Mouse (Mus musculus) spleen, postnatal 14 days (tissue): ENCODE measurements around the gene Crlf1.

Source experiments
- DNase-seq, 2 experiments: peaks; one replicate each; pipeline ENCODE4 v3.0.0; 2021 to 2022; ENCODE audit warnings: low spot score in 2 of 2

Gene Crlf1

DNA sequence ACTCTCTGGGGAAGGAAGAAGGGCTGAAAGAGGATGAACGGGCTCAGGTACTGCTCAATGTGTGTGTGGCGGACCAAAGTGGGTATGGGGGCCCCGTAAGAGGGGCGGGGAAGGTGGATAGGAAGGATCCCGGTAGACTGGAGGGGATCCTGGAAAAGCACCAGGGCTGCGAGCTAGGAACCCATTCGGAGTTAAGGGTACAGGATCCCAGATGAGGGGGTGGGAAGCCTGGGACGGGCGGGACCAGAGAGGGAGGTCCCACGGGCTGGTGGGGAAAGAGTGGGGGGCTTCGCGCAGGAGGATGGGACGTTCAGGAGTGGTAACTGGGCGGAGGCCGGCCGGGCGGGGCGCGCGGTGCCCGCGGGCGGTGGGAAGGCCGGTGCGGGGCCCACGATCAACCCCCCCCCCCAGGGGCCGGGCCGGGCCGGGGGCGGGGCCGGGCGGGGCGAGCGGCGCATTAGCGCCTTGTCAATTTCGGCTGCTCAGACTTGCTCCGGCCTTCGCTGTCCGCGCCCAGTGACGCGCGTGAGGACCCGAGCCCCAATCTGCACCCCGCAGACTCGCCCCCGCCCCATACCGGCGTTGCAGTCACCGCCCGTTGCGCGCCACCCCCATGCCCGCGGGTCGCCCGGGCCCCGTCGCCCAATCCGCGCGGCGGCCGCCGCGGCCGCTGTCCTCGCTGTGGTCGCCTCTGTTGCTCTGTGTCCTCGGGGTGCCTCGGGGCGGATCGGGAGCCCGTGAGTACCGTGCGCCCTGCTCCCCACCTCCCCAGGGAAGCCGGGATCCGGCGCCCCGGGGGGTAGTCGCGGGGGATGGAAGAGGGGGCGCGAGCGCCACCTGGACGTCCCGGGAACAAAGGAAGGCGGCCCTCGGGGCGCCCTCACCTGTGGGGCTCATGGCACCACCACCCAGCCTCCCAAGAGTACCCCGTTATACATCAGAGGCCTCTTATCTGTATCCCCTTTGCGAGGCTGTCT is at the start of gene Crlf1:
Gene Crlf1, plus strand, starts transcription at position 495 of the 977 bp plus-strand sequence.
- DNase-seq, result no peak

DNA sequence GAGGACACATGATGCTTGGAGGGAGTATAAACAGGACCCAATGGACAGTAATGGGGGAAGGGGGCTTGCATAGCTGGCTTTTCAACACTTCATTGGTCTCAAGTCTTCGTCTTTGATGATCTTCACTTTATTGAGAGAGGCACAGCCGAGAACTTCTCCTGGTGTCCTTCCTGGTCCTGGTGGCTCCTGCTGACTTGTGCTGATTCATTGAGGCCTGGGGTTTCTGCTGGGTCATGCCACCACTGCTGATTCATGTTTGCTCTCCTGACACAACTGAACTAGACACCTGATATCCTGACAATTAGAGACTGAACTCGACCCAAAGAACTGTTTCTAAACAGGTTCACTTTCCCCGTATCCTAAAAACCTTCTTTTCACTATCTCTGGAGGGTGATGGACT is 49.6 kb upstream of the Crlf1 start:
- no peak for DNase-seq

DNA sequence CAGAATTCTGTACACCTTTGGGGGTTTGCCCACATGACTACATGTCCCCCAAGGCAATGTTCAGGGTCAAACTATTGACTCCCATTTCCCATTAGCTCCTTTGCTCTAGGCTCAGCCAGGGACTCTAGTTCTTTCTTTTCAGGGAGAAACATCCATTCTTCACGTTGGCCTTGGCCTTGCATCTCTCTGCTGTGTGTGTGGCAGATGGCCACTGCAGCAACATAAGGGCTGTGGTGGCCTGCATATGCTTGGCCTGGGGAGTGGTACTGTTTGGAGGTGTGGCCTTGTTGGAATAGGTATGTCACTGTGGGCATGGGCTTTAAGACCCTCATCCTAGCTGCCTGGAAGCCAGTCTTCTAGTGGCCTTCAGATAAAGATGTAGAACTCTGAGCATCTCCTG is 47.0 kb upstream of the Crlf1 start:
- no peak for DNase-seq

DNA sequence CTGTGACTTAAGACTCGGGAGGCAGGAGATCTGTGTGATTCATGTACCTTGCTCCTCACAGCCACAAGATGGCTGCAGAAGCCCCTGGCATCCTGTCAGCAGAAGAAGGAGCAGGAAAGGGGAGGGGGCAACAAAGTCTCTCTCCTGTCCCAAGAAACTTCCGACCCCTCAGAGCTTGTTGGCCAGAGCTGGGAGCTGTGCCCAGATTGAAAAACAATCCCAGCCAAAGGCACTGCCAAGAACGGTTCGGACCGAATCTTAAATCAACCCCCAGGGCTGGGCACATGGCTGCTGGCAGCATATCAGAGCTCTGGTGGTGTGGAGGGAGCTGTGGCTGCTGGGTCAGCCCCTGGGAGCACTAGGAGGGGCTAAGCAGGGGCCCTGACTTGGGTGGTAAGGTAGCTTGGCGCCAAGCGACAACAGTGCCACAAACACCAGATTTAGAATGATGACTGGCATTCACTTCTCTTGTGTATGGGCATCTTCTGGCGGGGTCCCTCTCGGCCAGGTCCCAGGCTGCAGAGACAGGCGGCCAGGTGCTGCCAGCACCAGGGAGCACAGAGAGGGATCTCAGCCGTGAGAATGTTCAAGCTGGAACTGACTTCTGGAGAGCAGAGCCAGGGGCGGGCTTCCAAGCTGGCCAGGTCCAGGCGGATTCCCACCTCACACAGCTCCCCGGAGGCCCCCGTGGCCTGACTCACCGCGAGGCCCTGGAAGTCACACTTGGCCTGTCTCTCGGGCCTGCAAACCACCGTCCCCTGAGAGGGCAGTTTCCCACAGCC is 45.1 kb upstream of the Crlf1 start:
- DNase-seq, result no peak

DNA sequence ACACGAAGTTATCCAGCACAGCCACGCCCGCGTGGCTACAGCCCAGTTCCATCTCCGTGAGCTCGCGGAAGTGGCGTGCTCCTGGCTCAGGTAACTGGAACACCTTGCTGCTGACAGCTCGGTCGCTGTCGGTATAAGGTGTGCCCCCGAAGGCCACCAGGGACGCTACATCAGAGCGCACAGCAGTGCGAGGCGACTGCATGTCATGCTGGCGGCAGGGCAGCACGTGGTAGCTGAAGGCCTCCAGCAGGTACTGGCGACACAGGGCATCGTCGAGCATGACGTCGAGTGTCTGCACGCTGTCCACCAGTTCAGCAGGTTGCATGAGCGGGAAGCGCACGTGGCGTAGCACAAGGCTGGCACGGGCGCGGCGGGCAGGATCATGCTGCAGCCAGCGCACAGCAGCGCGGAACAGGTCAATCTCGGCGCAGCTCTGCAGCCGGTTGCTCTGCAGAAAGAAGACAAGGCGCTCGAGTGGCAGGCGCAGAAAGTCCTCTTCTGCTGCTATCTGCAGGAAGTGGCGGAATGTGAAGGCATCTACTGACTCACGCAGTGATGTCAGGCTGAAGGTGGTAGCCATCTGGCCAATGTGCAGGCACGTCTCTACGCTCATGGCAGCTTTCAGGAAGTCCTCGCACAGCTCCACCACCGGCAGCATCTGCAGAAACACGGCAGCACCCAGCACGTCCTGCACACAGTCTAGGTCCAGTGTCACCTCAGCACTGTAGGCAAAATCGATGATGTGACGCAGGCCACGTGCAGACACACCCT is 40.6 kb upstream of the Crlf1 start:
- no peak for DNase-seq

DNA sequence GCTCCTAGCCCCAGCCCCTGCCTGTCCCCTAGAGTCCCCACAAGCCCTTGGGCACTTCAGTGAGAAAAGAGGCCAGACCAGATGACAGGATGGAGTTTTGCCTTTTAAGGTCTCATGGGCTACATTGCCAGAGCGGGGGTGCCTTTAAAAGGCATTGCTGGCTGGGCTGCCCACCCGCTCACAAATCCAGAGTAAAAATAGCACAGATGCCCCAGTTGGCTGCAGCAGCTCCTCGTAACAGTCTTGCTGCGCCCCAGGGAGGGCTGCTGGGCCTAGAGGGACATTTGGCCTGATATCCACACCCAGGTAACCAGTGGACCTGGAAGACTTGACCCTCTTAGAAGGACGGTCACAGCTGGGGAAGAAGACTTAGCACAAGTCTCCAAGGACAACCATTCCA is 39.1 kb upstream of the Crlf1 start:
- no peak for DNase-seq

DNA sequence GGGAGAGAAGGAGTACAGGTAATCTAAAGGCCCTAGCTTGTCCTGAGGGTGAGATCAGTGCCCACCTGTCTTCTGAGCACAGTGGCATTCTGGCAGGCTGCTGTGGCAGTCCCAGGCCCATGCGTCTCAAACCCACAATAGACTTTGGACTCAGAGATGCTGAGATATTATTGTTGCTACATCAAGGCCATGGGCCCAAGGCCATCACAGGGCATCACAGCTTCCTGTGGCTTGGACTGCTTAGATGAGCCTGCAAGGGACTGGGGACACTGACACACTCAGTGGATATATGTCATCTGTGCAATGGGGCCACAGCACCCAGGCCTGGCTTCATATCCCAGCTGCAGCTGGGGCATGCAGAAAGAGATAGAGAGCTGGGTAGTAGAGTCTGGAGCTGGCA is 36.0 kb upstream of the Crlf1 start:
- no peak for DNase-seq

DNA sequence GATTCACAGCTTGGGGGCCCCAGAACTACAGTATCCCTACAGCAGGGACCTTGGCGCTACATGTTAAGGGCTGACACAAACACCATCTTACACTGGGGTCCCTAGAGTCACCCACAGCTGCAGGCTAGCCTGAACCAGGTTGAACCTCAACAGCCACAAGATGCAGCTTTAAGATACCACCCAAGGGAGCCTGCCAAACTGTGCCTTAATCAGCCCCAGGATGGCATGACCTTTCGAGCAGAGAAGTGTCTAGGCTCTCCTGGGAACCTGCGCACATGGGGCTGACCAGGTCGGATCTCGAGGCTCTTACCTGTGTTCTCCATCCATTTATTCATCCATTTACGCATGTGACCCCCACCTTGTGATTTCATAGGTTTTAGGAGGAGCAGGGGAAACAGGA is 35.1 kb upstream of the Crlf1 start:
- DNase-seq, result no peak

DNA sequence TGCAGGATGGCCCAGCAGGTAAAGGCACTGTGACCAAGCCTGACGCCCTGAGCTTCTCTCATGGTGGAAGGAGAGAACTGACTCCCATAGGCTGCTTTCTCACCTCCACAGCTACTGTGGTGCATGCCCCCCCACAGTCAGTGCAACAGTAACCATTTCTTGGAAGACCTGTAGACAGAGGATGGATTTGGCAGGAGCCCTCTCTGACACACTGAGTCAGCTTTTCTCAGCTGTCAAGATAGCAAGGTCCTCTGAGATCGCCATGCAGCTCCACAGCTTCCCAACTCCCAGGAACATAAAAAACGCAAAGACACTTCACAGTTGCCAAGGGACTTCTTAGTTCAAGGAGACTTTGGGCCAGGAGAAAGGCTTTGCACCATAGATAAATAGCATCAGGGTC is 34.5 kb upstream of the Crlf1 start:
- DNase-seq, result no peak

DNA sequence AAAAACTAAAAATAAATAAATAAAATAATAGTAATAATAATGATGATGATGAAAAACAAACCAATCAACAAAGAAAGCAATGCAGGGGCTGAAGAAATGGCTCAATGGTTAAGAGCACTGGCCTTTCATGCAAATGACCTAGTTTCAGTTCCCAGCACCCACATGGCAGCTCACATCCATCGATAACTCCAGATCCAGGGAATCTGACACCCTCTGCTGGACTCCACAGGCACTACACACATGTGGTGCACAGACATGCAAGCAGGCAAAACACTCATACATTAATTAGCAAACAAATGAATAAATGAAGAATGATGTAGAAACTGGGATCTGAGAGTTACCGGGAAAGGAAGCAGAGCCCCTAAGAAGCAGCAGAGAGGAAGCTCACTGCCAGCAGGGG is 33.3 kb upstream of the Crlf1 start:
- DNase-seq, result no peak

DNA sequence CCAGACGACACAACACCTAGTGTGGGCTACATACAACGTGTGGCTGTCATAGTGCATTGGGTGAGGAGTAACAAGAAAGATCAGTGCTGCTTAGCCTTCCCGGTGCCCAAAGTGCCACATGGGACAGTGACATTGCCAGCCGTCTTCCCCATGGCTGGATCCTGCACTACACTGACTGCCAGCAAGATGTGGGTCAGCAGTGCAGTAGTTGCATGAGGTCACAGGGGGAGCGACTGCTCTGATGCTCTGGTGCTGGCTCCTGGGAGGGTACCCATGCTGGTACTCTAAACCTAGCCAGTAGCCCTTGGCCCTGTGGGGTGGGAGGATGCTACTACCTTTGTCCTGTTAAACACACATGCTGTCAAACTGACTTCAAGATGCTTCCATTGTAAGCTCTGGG is 32.8 kb upstream of the Crlf1 start:
- no peak for DNase-seq

DNA sequence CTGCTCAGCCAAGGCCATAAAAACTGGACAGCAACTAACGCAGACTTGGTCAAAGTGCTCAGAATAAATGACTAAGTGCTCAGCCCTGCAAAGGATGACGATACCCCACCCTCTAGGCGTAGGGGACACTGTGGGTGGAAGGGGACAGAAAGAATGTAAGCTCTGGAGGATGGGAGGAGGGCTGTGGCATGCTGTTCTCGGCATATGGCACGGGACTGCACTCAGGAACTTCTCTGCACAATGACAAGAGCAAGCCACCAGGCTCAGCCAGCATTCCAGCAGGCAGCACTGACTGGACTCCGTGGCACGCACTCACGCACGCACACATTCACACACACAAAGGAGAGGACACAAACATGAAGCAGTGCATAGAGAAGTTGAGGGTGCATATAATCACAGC is 32.4 kb upstream of the Crlf1 start:
- DNase-seq, result no peak

DNA sequence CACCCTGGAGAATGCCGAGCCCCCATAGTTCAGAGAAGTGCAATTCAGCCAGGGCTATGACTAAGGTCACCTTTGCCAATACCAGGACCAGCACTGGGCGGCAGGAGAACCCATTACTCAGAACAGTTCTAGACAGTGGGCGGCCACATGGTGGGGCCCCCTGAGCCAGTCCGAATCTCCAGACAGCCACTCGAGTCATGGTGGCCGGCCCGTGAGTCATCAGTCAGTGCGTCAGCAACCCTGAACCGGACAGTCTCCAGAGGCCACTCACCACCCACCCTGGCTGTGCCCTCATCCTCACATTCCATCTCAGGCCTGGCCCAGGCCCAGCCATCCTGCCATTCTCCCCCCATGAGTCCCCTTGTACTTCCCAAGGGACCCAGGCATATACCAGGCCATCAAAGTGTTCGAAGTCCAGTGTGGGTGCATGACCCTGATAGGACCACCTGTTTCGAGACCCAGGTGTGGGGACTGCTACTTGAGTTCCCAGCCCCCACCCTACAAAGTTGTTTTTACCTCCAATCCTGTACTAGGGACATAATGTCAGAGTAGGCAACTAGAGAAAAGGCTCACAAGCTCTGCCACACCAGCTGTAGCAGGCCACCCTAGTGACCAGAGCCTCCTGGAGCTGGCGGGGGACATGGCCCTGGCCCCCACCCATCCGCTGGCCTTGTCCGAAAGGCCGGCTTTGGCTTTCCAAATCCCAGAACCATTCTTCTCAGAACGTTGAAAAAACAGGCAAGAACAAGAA is 31.0 kb upstream of the Crlf1 start:
- no peak for DNase-seq

DNA sequence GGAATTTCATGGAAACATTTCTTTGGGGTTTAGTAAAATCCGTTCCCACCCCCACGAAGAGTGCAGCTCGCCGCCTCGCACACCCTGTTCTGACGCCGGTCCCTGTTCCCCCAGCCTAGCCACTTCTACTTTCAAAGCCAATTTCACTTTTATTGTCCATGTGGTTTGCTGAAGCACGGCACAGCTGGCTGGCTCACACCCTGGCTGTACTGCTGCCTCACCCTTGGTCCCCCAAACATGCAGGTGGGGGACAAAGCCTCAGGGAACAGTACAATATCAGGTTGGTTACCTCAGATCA is 30.5 kb upstream of the Crlf1 start:
- DNase-seq, result no peak

DNA sequence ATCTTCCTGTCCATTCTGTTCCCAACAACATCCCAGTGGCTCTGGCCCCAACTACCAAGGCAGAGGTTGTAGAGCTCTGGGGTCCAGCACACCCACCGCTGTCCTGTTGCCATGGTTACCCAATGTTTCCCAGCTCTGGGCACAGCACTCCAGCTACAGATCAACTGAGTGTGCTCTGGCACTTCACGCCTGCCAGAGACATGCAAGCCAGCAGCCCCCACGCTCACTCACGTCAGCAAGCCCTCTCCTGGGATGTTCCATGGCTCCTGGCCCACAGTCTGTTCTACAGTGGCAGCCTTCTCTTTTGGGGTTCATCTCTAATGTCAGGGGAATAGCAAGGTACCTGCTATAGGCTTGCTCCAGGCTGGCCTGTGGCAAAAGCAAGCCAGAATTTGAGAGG is 29.7 kb upstream of the Crlf1 start:
- no peak for DNase-seq

DNA sequence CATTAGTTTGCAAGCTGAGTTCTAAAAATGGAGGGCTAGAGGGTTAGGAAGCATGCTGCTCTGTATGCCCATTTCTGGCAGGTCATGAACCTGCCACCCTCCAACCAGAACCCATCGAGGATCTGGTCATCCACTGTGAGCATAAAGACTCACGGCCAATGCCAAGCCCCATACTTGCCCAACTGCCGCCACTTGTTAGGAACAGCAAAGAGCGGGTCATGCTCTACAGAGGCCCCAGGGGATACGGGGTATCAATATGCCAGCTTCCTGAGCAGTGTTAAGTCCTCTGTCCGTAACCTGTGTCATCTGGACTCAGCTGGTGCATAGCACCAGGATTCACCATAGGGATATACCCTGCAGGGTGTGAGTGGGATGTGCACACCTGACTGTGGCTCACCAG is 28.8 kb upstream of the Crlf1 start:
- DNase-seq, result no peak

DNA sequence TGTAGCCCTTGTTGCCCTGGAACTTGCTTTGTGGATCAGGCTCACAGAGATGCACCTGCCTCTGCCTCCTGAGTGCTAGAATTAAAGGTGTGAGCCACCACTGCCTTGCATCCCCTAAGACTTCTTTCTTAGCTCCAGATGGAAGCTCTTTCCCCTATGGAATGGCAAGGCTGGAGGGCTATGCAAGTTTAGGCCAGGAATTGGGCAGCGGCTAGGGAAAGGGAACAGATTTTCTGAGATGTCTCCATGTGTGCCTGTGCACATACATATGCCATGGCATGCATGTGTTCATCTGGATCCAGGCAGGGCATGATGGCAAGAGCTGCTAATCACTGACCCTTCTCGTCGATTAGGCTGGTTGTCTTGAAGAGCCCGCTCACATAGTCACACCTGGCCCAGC is 27.3 kb upstream of the Crlf1 start:
- DNase-seq, result no peak

DNA sequence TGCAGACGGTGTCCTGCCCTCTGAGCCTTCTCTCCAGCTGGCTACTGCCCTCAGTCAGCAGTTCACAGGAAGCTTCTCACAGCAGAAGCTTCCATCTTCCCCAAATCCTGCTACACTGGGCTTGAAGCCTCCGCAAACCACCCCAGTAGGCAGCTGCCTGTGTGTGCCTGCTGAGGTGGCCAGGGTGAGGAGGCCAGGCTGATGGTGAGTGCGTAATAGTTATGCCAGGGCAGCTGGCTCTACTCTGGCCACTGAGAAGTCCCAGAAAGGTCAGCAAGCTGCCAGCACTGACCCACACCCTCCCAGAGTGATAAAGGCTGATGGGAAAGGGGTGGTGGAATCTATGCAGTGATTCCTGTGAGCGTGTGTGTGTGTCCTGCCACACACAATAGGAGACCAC is 26.7 kb upstream of the Crlf1 start:
- no peak for DNase-seq

DNA sequence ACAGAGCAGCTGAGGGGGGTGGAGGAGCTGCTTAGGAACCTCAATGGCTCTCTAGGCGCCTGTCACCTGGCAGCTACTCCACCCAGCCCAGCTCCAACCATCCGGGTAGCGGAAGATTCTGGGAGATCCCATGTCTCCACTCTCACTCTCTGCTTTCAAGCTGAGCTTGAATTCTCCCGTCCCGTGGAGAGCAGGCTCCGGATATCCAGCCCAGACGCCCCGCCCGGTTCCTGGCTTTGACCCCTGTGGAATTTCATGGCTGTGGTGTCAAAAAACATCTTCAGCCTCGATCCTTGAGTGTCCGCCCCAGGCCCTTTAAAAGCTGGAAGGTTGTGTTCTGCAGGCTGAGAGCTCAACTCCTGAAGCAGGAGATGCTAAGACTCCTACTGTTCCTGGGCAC is 26.2 kb upstream of the Crlf1 start:
- no peak for DNase-seq

DNA sequence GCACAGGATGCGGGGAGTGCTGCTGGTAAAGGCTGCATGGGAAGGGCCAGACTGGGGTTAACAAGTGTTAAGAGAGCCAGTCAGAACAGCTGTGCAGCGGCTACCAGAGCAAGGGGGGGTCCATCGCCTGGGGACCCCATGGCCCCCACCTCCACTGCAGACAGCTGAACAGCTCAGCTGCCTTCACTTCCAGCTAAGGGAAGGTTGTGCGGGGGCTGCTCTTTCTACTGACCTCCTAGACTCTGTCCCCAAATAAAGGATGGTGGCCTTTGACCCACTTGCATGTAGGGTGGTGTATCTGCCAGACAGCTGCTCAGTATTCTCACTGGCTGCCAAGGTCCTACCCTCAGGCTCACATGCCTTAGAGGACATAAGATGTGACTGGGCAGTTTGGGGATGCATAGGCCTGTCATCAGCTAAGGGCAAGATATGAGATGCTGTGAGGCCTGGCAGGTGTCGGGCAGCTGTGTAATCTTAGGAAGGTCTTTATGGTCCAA is 25.7 kb upstream of the Crlf1 start:
- DNase-seq, result no peak

DNA sequence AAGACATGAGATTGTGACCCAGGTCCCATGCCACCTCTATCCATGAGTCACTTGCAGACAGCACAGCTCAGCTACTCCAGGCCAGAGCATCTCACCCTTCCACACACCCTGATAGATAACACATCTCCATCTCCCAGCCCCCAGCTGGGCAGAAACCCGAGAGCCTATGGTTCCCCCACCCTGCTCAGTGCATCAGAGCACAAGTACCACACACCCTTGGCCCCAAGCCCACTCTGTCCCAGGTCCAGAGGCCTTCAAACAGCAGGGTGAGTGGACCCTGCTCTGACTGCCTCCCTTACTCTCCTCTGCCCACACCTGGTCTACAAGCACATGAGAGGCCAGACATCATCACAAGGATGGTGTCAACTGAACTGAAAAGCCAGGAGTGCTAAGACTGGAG is 25.1 kb upstream of the Crlf1 start:
- no peak for DNase-seq

DNA sequence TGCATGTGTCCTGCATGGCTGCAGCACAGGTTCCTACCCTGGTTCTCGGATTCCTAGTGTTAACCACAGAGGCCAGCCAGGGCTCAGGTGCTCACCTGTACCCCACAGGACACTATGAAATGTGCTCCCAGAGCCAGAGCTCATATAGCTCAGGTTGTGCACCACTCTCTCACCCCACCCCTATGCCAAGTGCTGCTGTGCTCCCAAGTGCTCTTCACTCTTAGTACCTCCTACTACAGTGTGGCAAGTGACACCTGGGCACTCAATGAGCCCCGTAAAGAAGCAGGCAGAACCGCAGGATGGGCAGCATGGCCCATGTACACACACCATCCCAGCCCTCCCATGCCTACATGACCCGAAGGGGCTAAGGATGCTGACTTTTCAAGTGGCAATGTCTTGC is 24.2 kb upstream of the Crlf1 start:
- DNase-seq, result no peak
